Mouse (Mus musculus) neural tube, embryonic 14.5 days (tissue): ENCODE data around the gene Stxbp1. TPM values are rescaled to one million over a fixed set of nuclear protein-coding genes. Genes with fewer than 3 reads are reported as not detected.

Experiments
- ATAC-seq: fragments of 200-750 bp; cut with Nextera tagmentation; 2 replicates; pipeline ENCODE4 v1.8.0; 2017; ENCODE audit warnings: low read depth, mild to moderate bottlenecking, moderate TSS enrichment, moderate library complexity
- H3K27ac ChIP-seq: fragments of 300-500 bp; sonication (generic); 2 replicates; pipeline ENCODE4 v1.5.1; 2014; ENCODE audit warnings: low read depth, mild to moderate bottlenecking, control low read depth, low read length, moderate library complexity, mixed read lengths
- H3K27me3 ChIP-seq: fragments of 300-500 bp; sonication (generic); 2 replicates; pipeline ENCODE4 v1.6.1; 2014; ENCODE audit warnings: low read length; ENCODE audit not compliant: control insufficient read depth, insufficient read depth
- H3K36me3 ChIP-seq: fragments of 300-500 bp; sonication (generic); 2 replicates; pipeline ENCODE4 v1.6.1; 2014; ENCODE audit warnings: low read length, mixed read lengths; ENCODE audit not compliant: control insufficient read depth, insufficient read depth
- H3K4me1 ChIP-seq: fragments of 300-500 bp; sonication (generic); 2 replicates; pipeline ENCODE4 v1.6.1; 2014; ENCODE audit warnings: low read length; ENCODE audit not compliant: control insufficient read depth, insufficient read depth
- H3K4me2 ChIP-seq: fragments of 300-500 bp; sonication (generic); 2 replicates; pipeline ENCODE4 v1.6.1; 2014; ENCODE audit warnings: mild to moderate bottlenecking, low read depth, low read length, control low read depth
- H3K4me3 ChIP-seq: fragments of 300-500 bp; sonication (generic); 2 replicates; pipeline ENCODE4 v1.5.1; 2014; ENCODE audit warnings: low read depth, low read length, control low read depth, mixed read lengths
- H3K9ac ChIP-seq: fragments of 300-500 bp; sonication (generic); replicated peaks from 2 replicates; pipeline ENCODE4 v1.6.1; 2014; ENCODE audit warnings: low read depth, mild to moderate bottlenecking, control low read depth, low read length, mixed read lengths
- H3K9me3 ChIP-seq: fragments of 300-500 bp; sonication (generic); 2 replicates; pipeline ENCODE4 v1.6.1; 2016; ENCODE audit warnings: low read length; ENCODE audit not compliant: control insufficient read depth
- WGBS: fragments of 180-500 bp; shearing (Covaris S2); extraction: QIAGEN DNeasy Blood & Tissue Kit; methylation state at CpG from one replicate; pipeline ENCODE4 v1.1.7; 2014; 5-methylcytosine and 5-hydroxymethylcytosine counted together
- polyA plus RNA-seq: library from polyadenylated mRNA; unstranded; fragments of >200 nt; fragmentation: Nextera tagmentation; extraction: Ambion mirVana; gene quantifications from 2 replicates; pipeline ENCODE4 v1.2.1, GENCODE M21; 2014

The Stxbp1 gene
- polyA plus RNA-seq, 1 experiment from 2014 or later: 312 TPM

GRCm38 (mm10) chr2:32818208-32818607 lies 28.8 kb downstream of the Stxbp1 start:
- peaks cover 29% of the 10 kb centered on the region; the same call in 1 of the 2 replicates for H3K36me3 ChIP-seq
- no peak overlapping the region for H3K9ac ChIP-seq
- WGBS: 93% methylated on average over 5 of the region's 5 CpGs
- no peaks in the 10 kb centered on the region for H3K27me3 ChIP-seq
- no peak for ATAC-seq
- no peak overlapping the region for H3K27ac ChIP-seq
- H3K4me1 ChIP-seq: no peaks in the 10 kb centered on the region
- no peaks in the 10 kb centered on the region for H3K9me3 ChIP-seq
- H3K4me3 ChIP-seq: no peak overlapping the region
- H3K4me2 ChIP-seq: no peak overlapping the region

- Histone ChIP-seq H3K36me3 (peaks cover 31% of the 10 kb centered on the region; the same call in 1 of the 2 replicates), H3K9me3 (no peaks in the 10 kb centered on the region), H3K4me3 (no peak overlapping the region), H3K4me1 (no peaks in the 10 kb centered on the region), H3K4me2 (no peak overlapping the region), H3K27me3 (no peaks in the 10 kb centered on the region), H3K9ac (no peak overlapping the region), H3K27ac (no peak overlapping the region)
- WGBS: 59% methylated on average over 7 of the region's 7 CpGs
- ATAC-seq: no peak
Observed at GRCm38 (mm10) chr2:32817589-32817988, 29.5 kb downstream of the Stxbp1 start.

- Histone ChIP-seq H3K9me3 (no peaks in the 10 kb centered on the region), H3K4me3 (no peak overlapping the region), H3K27me3 (no peaks in the 10 kb centered on the region), H3K4me1 (no peaks in the 10 kb centered on the region), H3K9ac (no peak overlapping the region), H3K4me2 (no peak overlapping the region), H3K36me3 (peaks cover 31% of the 10 kb centered on the region; the same call in 1 of the 2 replicates), H3K27ac (no peak overlapping the region)
- 47% methylated on average over 17 of the region's 17 CpGs for WGBS
- ATAC-seq: peak; percentile 51; the same call in 1 of the 2 replicates
Observed at GRCm38 (mm10) chr2:32816946-32817581, 30.0 kb downstream of the Stxbp1 start.

GRCm38 (mm10) chr2:32816497-32816896 lies 30.5 kb downstream of the Stxbp1 start:
- H3K9me3 ChIP-seq: no peaks in the 10 kb centered on the region
- no peak overlapping the region for H3K9ac ChIP-seq
- peaks cover 31% of the 10 kb centered on the region; the same call in 1 of the 2 replicates for H3K36me3 ChIP-seq
- 87% methylated on average over 2 of the region's 2 CpGs for WGBS
- no peak overlapping the region for H3K4me3 ChIP-seq
- no peak for ATAC-seq
- no peaks in the 10 kb centered on the region for H3K4me1 ChIP-seq
- no peaks in the 10 kb centered on the region for H3K27me3 ChIP-seq
- no peak overlapping the region; the same call in 1 of the 2 replicates for H3K27ac ChIP-seq
- H3K4me2 ChIP-seq: no peak overlapping the region

- Histone ChIP-seq H3K9ac (no peak overlapping the region), H3K27ac (no peak overlapping the region), H3K4me1 (no peaks in the 10 kb centered on the region), H3K4me3 (no peak overlapping the region), H3K9me3 (no peaks in the 10 kb centered on the region), H3K27me3 (no peaks in the 10 kb centered on the region), H3K4me2 (no peak overlapping the region), H3K36me3 (peaks cover 47% of the 10 kb centered on the region)
- ATAC-seq: no peak
- WGBS: 86% methylated on average over 8 of the region's 8 CpGs
Observed at GRCm38 (mm10) chr2:32811959-32812358, 35.1 kb downstream of the Stxbp1 start.

- ATAC-seq: no peak
- no peaks in the 10 kb centered on the region for H3K9me3 ChIP-seq
- no peak overlapping the region for H3K9ac ChIP-seq
- no peak overlapping the region for H3K4me3 ChIP-seq
- H3K36me3 ChIP-seq: peaks cover 46% of the 10 kb centered on the region
- no peaks in the 10 kb centered on the region for H3K27me3 ChIP-seq
- H3K4me1 ChIP-seq: no peaks in the 10 kb centered on the region
- 96% methylated on average over 14 of the region's 14 CpGs for WGBS
- H3K27ac ChIP-seq: no peak overlapping the region
- H3K4me2 ChIP-seq: no peak overlapping the region
Observed at GRCm38 (mm10) chr2:32808816-32809566, 38.1 kb downstream of the Stxbp1 start.

GRCm38 (mm10) chr2:32798251-32798962 lies 48.6 kb downstream of the Stxbp1 start:
- Histone ChIP-seq H3K4me1 (no peaks in the 10 kb centered on the region), H3K9ac (no peak overlapping the region), H3K9me3 (no peaks in the 10 kb centered on the region), H3K4me3 (no peak overlapping the region), H3K27me3 (no peaks in the 10 kb centered on the region), H3K36me3 (peaks cover 68% of the 10 kb centered on the region), H3K27ac (no peak overlapping the region), H3K4me2 (no peak overlapping the region)
- 74% methylated on average over 10 of the region's 10 CpGs for WGBS
- no peak for ATAC-seq

- H3K27me3 ChIP-seq: no peaks in the 10 kb centered on the region
- no peaks in the 10 kb centered on the region for H3K9me3 ChIP-seq
- 67% methylated on average over 13 of the region's 13 CpGs for WGBS
- H3K4me2 ChIP-seq: no peak overlapping the region
- no peak overlapping the region for H3K9ac ChIP-seq
- no peaks in the 10 kb centered on the region for H3K4me1 ChIP-seq
- no peak overlapping the region for H3K4me3 ChIP-seq
- peaks cover 57% of the 10 kb centered on the region for H3K36me3 ChIP-seq
- H3K27ac ChIP-seq: no peak overlapping the region
- ATAC-seq: no peak
Observed at GRCm38 (mm10) chr2:32795748-32796418, 51.2 kb downstream of the Stxbp1 start.
